Mouse (Mus musculus): ENCODE measurements around the gene Nipbl.

- no peak for TF ChIP-seq CTCF (IDR thresholded peaks at IDR 0.05; ENCODE audit: low read depth, low read length)
- TF ChIP-seq GATA1 (IDR thresholded peaks at IDR 0.05; ENCODE audit: borderline replicate concordance, low read length): no peak
- TF ChIP-seq TAL1 (conservative IDR thresholded peaks at IDR 0.05; ENCODE audit: low read depth, low read length): no peak
- no peak for TF ChIP-seq POLR2AphosphoS5 (IDR thresholded peaks at IDR 0.05; ENCODE audit: insufficient replicate concordance, low read depth, low read length)
- no peak for TF ChIP-seq GATA2 (IDR thresholded peaks at IDR 0.05; ENCODE audit: borderline replicate concordance, low read depth, low read length)
These were observed at the start of gene Nipbl for GRCm38 (mm10) chr15:8443926-8444889.

Data from G1E (cell line).